Mouse (Mus musculus) ES-Bruce4 (cell line): ENCODE measurements at regions not wholly inside any gene's neighbourhood (a gene's known extent, or its start where the extent isn't known, plus 50 kb on each side); places are given as distances from the start of the nearest gene placed in this dataset.

Source experiments
- CTCF ChIP-seq: IDR thresholded peaks from one replicate; pipeline ENCODE4 v1.8.1; 2011; ENCODE audit warnings: low read depth, low read length
- EP300 ChIP-seq: IDR thresholded peaks from 2 replicates; pipeline ENCODE4 v1.6.1; 2011; ENCODE audit warnings: low read depth, low read length; ENCODE audit not compliant: insufficient read depth

- TF ChIP-seq EP300 (no peak), CTCF (no peak)
Measured at GRCm38 (mm10) chr9:90851044-90851443, 511.2 kb upstream of the Zic4 start.
